Mouse (Mus musculus) ovary, postnatal 36 days (tissue): ENCODE results near the gene BC005537.

Experiments used
- DNase-seq: peaks from one replicate; pipeline ENCODE4 v3.0.0; 2022; ENCODE audit warnings: low spot score, mixed read lengths

BC005537 gene

GRCm38 (mm10) chr13:24844983-24845955 lies 43.8 kb downstream of the BC005537 start, which contains the start of gene D130043K22Rik:
D130043K22Rik (plus strand) TSS chr13:24845135.
- DNase-seq: peak; percentile 62

- no peak for DNase-seq
These were observed 47.9 kb downstream of the BC005537 start for GRCm38 (mm10) chr13:24849318-24849717.

- DNase-seq: no peak
These were observed 50.5 kb downstream of the BC005537 start for GRCm38 (mm10) chr13:24851989-24852388.

- DNase-seq: no peak
These were observed 51.1 kb downstream of the BC005537 start for GRCm38 (mm10) chr13:24852570-24852969.

GRCm38 (mm10) chr13:24859115-24859514 lies 57.7 kb downstream of the BC005537 start:
- DNase-seq: no peak

GRCm38 (mm10) chr13:24861084-24861483 lies 59.6 kb downstream of the BC005537 start:
- DNase-seq: no peak

- DNase-seq: no peak
These were observed 60.6 kb downstream of the BC005537 start for GRCm38 (mm10) chr13:24862021-24862420.

- DNase-seq: peak; percentile 40
These were observed 61.1 kb downstream of the BC005537 start for GRCm38 (mm10) chr13:24862520-24862919.
